Comparison of ENCODE assay signal across 29 mouse cellular contexts in the genomic region with DNA sequence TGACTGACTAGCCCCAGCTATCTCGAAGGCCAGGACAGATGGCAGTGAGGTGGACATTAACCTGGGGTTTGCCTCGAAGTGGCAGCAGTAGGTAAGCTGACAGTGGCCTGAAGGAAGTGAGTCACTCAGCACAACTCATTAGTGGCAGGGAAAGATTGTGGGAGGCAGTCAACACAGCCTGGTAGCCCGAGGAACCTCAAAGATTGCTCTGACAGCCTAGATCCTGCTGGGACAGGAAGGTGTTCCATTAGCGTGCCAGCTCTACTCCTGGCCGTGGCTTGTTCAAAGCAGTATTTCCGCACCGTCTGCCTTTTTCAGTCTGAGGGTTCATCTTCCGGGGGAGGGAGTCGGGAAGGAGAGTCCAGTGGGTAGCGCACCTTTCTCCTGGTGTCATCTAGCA. TPM values are rescaled to one million over a fixed set of nuclear protein-coding genes. Genes with fewer than 3 reads are reported as not detected.
DNase-seq lines count a peak whose midpoint lies in the region; ATAC-seq and TF ChIP-seq lines count a peak whose summit lies in the region.
"Had no signal": no experiment of that assay in that cellular context is flagged by ENCODE, and none has a peak within 500 bp of the region (broad histone marks: within the 10 kb centered on the region; RNA-seq: fewer than 3 reads in every experiment).

No protein-coding gene starts in this region.

- H3K27ac ChIP-seq in cerebellum, adult 2 months (ENCODE audit: insufficient read depth, low read length), result no peak overlapping the region
- H3K27ac ChIP-seq in forebrain, embryonic 11.5 days (ENCODE audit: low read depth, low read length), result no peak overlapping the region
- H3K27ac ChIP-seq in forebrain, embryonic 12.5 days, result no peak overlapping the region
- peak overlapping the region; percentile 50; the same call in 1 of the 2 replicates for H3K27ac ChIP-seq in limb, embryonic 10.5 days
- H3K27ac ChIP-seq: gastrocnemius, adult 2 months; hindbrain, embryonic 12.5 days; kidney, postnatal 0 days; liver, embryonic 12.5 days; stomach, embryonic 15.5 days had no signal

- ATAC-seq in forebrain, embryonic 11.5 days (replicated peaks; ENCODE audit: low FRiP score), result no peak
- no peak for ATAC-seq in forebrain, embryonic 12.5 days (ENCODE audit: low FRiP score)
- ATAC-seq: forebrain, embryonic 16.5 days; inflammation-experienced regulatory T-cells, adult 6 months; liver, embryonic 12.5 days had no signal

- no peak for TF ChIP-seq CTCF in cerebellum, adult 2 months (IDR thresholded peaks at IDR 0.05; ENCODE audit: borderline replicate concordance, insufficient read depth, low read depth, low read length)

- 15% methylated on average over 10 of the region's 10 CpGs for WGBS in cerebellum, adult 2 months
- WGBS in forebrain, embryonic 11.5 days, result 75% methylated on average over 10 of the region's 10 CpGs
- WGBS in forebrain, embryonic 12.5 days, result 78% methylated on average over 10 of the region's 10 CpGs
- WGBS in limb, embryonic 10.5 days, result 72% methylated on average over 10 of the region's 10 CpGs

- no peak overlapping the region for H3K4me3 ChIP-seq in cerebellum, adult 2 months (replicated peaks; ENCODE audit: insufficient read depth, low read depth, low read length)
- no peak overlapping the region for H3K4me3 ChIP-seq in forebrain, embryonic 11.5 days (ENCODE audit: low read depth, low read length)
- no peak overlapping the region for H3K4me3 ChIP-seq in forebrain, embryonic 12.5 days (replicated peaks)
- no peak overlapping the region for H3K4me3 ChIP-seq in limb, embryonic 10.5 days
- H3K4me3 ChIP-seq: erythroblast, embryonic 14.5 days; gastrocnemius, adult 2 months; heart, embryonic 12.5 days; hindbrain, embryonic 12.5 days; liver, embryonic 12.5 days; stomach, embryonic 15.5 days had no signal

- no peaks in the 10 kb centered on the region for H3K27me3 ChIP-seq in cerebellum, adult 2 months (ENCODE audit: control insufficient read depth, insufficient read depth, low read length)
- no peaks in the 10 kb centered on the region for H3K27me3 ChIP-seq in forebrain, embryonic 11.5 days (ENCODE audit: control insufficient read depth, insufficient read depth, low read length)
- no peaks in the 10 kb centered on the region; the same call in 1 of the 2 replicates for H3K27me3 ChIP-seq in forebrain, embryonic 12.5 days
- no peaks in the 10 kb centered on the region for H3K27me3 ChIP-seq in limb, embryonic 10.5 days (ENCODE audit: low read depth, poor library complexity, severe bottlenecking)
- H3K27me3 ChIP-seq: heart, embryonic 12.5 days; hindbrain, embryonic 12.5 days; liver, embryonic 12.5 days; stomach, embryonic 15.5 days had no signal

- TF ChIP-seq POLR2A in cerebellum, adult 2 months (IDR thresholded peaks at IDR 0.05; ENCODE audit: borderline replicate concordance, insufficient read depth, low read length), result no peak

- H3K4me1 ChIP-seq in cerebellum, adult 2 months (ENCODE audit: control insufficient read depth, insufficient read depth, low read length), result peaks cover 17% of the 10 kb centered on the region
- H3K4me1 ChIP-seq in forebrain, embryonic 11.5 days (replicated peaks; ENCODE audit: control insufficient read depth, insufficient read depth, low read length), result no peaks in the 10 kb centered on the region
- H3K4me1 ChIP-seq in forebrain, embryonic 12.5 days, result no peaks in the 10 kb centered on the region
- H3K4me1 ChIP-seq in limb, embryonic 10.5 days, result peaks cover 35% of the 10 kb centered on the region
- H3K4me1 ChIP-seq: hindbrain, embryonic 12.5 days; stomach, embryonic 15.5 days had no signal

- H3K36me3 ChIP-seq in forebrain, embryonic 11.5 days (ENCODE audit: control insufficient read depth, insufficient read depth, low read length), result no peaks in the 10 kb centered on the region
- H3K36me3 ChIP-seq in forebrain, embryonic 12.5 days (replicated peaks), result no peaks in the 10 kb centered on the region
- H3K36me3 ChIP-seq in limb, embryonic 10.5 days, result no peaks in the 10 kb centered on the region
- H3K36me3 ChIP-seq: heart, embryonic 12.5 days; hindbrain, embryonic 12.5 days; liver, embryonic 12.5 days; stomach, embryonic 15.5 days had no signal

- H3K9ac ChIP-seq in forebrain, embryonic 11.5 days (ENCODE audit: low read length), result no peak overlapping the region
- H3K9ac ChIP-seq in forebrain, embryonic 12.5 days, result no peak overlapping the region
- H3K9ac ChIP-seq: heart, embryonic 12.5 days; hindbrain, embryonic 12.5 days; liver, embryonic 12.5 days; stomach, embryonic 15.5 days had no signal

- H3K9me3 ChIP-seq in forebrain, embryonic 11.5 days (ENCODE audit: control insufficient read depth, low read length), result no peaks in the 10 kb centered on the region
- H3K9me3 ChIP-seq in forebrain, embryonic 12.5 days, result no peaks in the 10 kb centered on the region
- no peaks in the 10 kb centered on the region for H3K9me3 ChIP-seq in limb, embryonic 10.5 days (replicated peaks)
- H3K9me3 ChIP-seq: heart, embryonic 12.5 days; hindbrain, embryonic 12.5 days; liver, embryonic 12.5 days; stomach, embryonic 15.5 days had no signal

- peak; percentile 34 to 59 for DNase-seq in cerebellum, adult 2 months
- no peak for DNase-seq in cerebellum, adult 8-10 months
- DNase-seq in forebrain, embryonic 11.5 days (ENCODE audit: low spot score), result peak; percentile 44
- peak; percentile 36 for DNase-seq in brain, adult 2 months (ENCODE audit: low read depth, low spot score)
- DNase-seq in limb, embryonic 10.5 days (ENCODE audit: low spot score), result no peak
- no peak for DNase-seq in kidney, postnatal 14 days
- no peak for DNase-seq in gastrocnemius, adult 8-10 months (ENCODE audit: low spot score in 2 of 2)
- DNase-seq: gastrocnemius, adult 2 months; heart, adult 11 months; heart, postnatal 10 days; kidney, adult 2 months; lung, adult 2 months; lung, postnatal 14 days; thymus, adult 18-20 months; thymus, postnatal 36 days had no signal

- H3K4me2 ChIP-seq in forebrain, embryonic 11.5 days (ENCODE audit: low read depth, low read length, severe bottlenecking), result no peak overlapping the region
- H3K4me2 ChIP-seq in forebrain, embryonic 12.5 days, result no peak overlapping the region
- H3K4me2 ChIP-seq: heart, embryonic 12.5 days; hindbrain, embryonic 12.5 days; liver, embryonic 12.5 days; midbrain, embryonic 11.5 days; stomach, embryonic 15.5 days had no signal

RNA-seq across cellular contexts. Expression of gene Cd2, which starts 34.7 kb away (rescaled TPM):
- polyA plus RNA-seq in cerebellum, adult 2 months (2012; rRNA removed), result 0.08 and 0.13 TPM in 2 replicates
- polyA plus RNA-seq in forebrain, embryonic 11.5 days (2014; fragmentation: Nextera tagmentation; extraction: Ambion mirVana), result not detected in 2 replicates
- polyA plus RNA-seq in forebrain, embryonic 12.5 days (2016; fragmentation: Nextera tagmentation; extraction: Ambion mirVana), result not detected in 2 replicates
- polyA plus RNA-seq in limb, embryonic 10.5 days (2016; fragmentation: Nextera tagmentation; extraction: Ambion mirVana), result not detected in 2 replicates
- total RNA-seq in gastrocnemius, adult 8-10 months (2022), result not detected
- total RNA-seq: gastrocnemius, adult 2 months; layer of hippocampus, adult 18-20 months; layer of hippocampus, postnatal 25 days; megakaryocyte progenitor cell, adult 5-6 weeks had no signal
- polyA plus RNA-seq: erythroblast, embryonic 14.5 days; heart, embryonic 12.5 days; hindbrain, embryonic 12.5 days; kidney, postnatal 0 days; limb, embryonic 11.5 days; liver, embryonic 12.5 days; midbrain, embryonic 11.5 days had no signal

RNA-seq across cellular contexts. Expression of gene Igsf3, which starts 54.4 kb away (rescaled TPM):
- 4.3 and 5.1 TPM in 2 replicates for polyA plus RNA-seq in cerebellum, adult 2 months (2012; rRNA removed)
- 19.1 and 19.3 TPM in 2 replicates for polyA plus RNA-seq in forebrain, embryonic 11.5 days (2014; fragmentation: Nextera tagmentation; extraction: Ambion mirVana)
- 27.8 and 29.0 TPM in 2 replicates for polyA plus RNA-seq in forebrain, embryonic 12.5 days (2016; fragmentation: Nextera tagmentation; extraction: Ambion mirVana)
- polyA plus RNA-seq in limb, embryonic 10.5 days (2016; fragmentation: Nextera tagmentation; extraction: Ambion mirVana), result 59.9 and 84.9 TPM in 2 replicates
- 1 to 10 TPM; 3.1 to 4.4 (median 3.4) TPM for total RNA-seq in gastrocnemius, adult 8-10 months (2022)

Comparison
In these comparisons a context has a peak if more than half of its experiments do, and no peak if none do; other contexts are left out.
1. DNase-seq: peak in cerebellum, adult 2 months (2 of 2), forebrain, embryonic 11.5 days (single experiment) and brain, adult 2 months (single experiment); none in cerebellum, adult 8-10 months (single experiment), limb, embryonic 10.5 days (single experiment), kidney, postnatal 14 days (single experiment) and gastrocnemius, adult 8-10 months (0 of 2).